Mouse (Mus musculus): Measurements from ENCODE around the gene Sh2b1.

DNA sequence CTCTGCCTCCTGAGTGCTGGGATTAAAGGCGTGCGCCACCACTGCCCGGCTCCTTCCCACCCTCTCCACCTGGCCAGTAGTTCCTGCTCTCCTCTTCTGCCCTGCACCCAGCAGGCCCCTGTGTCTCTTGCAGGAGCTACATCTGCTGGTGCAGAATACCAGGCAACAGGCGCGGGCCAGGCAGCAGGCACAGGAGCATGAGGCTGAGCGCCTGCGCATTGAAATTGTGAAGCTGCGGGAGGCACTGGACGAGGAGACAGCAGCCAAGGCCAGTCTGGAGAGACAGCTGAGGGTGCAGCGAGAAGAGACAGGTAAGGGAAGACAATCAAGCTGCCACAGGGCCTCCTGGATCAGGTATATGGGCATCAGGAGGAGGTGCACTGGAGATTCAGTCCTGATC is 31.2 kb downstream of the Sh2b1 start:
- TF ChIP-seq CTCF (IDR thresholded peaks at IDR 0.05; ENCODE audit: low read depth, low read length) (no peak), GATA2 (IDR thresholded peaks at IDR 0.05; ENCODE audit: borderline replicate concordance, low read depth, low read length) (no peak), POLR2AphosphoS5 (IDR thresholded peaks at IDR 0.05; ENCODE audit: insufficient replicate concordance, low read depth, low read length) (no peak)
